Mouse (Mus musculus): ENCODE data around the gene Olfm2.

DNA sequence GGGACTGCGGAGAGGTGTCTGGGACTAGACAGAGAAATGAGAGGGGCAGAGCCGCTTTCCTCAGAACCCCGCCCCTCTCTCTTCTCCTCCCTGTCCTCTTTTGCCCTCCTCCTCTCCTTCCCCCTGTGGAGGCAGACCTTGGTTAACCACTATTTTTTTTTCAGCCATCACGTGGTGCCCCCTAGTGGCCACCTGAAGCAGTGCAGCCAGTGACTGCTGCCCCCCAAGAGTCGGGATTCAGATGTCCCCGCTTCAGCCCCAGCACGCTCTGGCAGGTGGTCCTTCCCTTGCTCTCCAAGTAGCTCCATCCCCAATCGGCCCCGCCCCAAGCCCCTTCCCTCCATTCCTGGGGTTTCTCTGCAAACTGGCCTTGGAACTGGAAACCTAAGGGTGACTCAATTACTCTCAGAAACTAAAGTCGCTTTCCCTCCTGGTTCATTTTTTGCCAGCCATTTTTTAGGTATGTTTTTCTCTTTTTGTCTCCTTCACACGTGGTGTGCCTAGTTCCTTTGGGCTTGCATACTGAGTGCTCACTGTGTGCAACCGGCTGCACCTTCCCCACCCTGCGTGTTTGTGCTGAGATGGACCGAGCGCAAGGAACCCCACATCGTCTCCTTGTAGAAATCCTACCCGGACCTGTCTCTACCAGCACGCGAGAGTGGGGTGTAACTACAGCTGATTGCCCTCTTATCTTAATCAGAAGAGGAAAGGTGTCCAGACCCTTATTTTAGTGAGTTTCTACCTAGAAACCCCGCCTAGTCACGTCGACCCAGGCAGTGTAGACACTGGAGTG is 2.0 kb downstream of the Olfm2 start:
- TF ChIP-seq POLR2A (IDR thresholded peaks at IDR 0.05; ENCODE audit: insufficient read depth, low read length) (no peak), CTCF (IDR thresholded peaks at IDR 0.05; ENCODE audit: low read depth, low read length) (peak; percentile 89)
